Mouse (Mus musculus) embryonic facial prominence, embryonic 12.5 days (tissue): ENCODE data around the gene Ccna1. TPM values are rescaled to one million over a fixed set of nuclear protein-coding genes. Genes with fewer than 3 reads are reported as not detected.
A peak's percentile ranks its signal among the peaks of the same experiment; 100 is the strongest.

Experiments
- ATAC-seq: fragments of 200-750 bp; cut with Nextera tagmentation; 2 replicates; pipeline ENCODE4 v1.8.0; 2017; ENCODE audit not compliant: insufficient number of reproducible peaks, insufficient read depth, low FRiP score, low TSS enrichment
- H3K27ac ChIP-seq: fragments of 300-500 bp; sonication (generic); 2 replicates; pipeline ENCODE4 v1.5.1; 2016; ENCODE audit warnings: mild to moderate bottlenecking
- H3K27me3 ChIP-seq: fragments of 300-500 bp; sonication (generic); 2 replicates; pipeline ENCODE4 v1.6.1; 2016; ENCODE audit warnings: mild to moderate bottlenecking, moderate library complexity
- H3K36me3 ChIP-seq: fragments of 300-500 bp; sonication (generic); 2 replicates; pipeline ENCODE4 v1.6.1; 2016; ENCODE audit warnings: mild to moderate bottlenecking
- H3K4me1 ChIP-seq: fragments of 300-500 bp; sonication (generic); 2 replicates; pipeline ENCODE4 v1.6.1; 2016
- H3K4me2 ChIP-seq: fragments of 300-500 bp; sonication (generic); replicated peaks from 2 replicates; pipeline ENCODE4 v1.6.1; 2016; ENCODE audit warnings: mild to moderate bottlenecking, moderate library complexity
- H3K4me3 ChIP-seq: fragments of 300-500 bp; sonication (generic); 2 replicates; pipeline ENCODE4 v1.5.1; 2016; ENCODE audit warnings: mild to moderate bottlenecking
- H3K9ac ChIP-seq: fragments of 300-500 bp; sonication (generic); 2 replicates; pipeline ENCODE4 v1.6.1; 2016; ENCODE audit warnings: mild to moderate bottlenecking, moderate library complexity
- H3K9me3 ChIP-seq: fragments of 300-500 bp; sonication (generic); 2 replicates; pipeline ENCODE4 v1.6.1; 2016; ENCODE audit warnings: mild to moderate bottlenecking, moderate library complexity
- WGBS: fragments of 180-500 bp; shearing (Covaris S2); methylation state at CpG from one replicate; pipeline ENCODE4 v1.1.7; 2016; 5-methylcytosine and 5-hydroxymethylcytosine counted together
- polyA plus RNA-seq: library from polyadenylated mRNA; unstranded; fragments of >200 nt; fragmentation: Nextera tagmentation; extraction: Ambion mirVana; gene quantifications from 2 replicates; pipeline ENCODE4 v1.2.1, GENCODE M21; 2016

Ccna1 gene
- polyA plus RNA-seq, 1 experiment from 2014 or later, result 3.1 TPM

DNA sequence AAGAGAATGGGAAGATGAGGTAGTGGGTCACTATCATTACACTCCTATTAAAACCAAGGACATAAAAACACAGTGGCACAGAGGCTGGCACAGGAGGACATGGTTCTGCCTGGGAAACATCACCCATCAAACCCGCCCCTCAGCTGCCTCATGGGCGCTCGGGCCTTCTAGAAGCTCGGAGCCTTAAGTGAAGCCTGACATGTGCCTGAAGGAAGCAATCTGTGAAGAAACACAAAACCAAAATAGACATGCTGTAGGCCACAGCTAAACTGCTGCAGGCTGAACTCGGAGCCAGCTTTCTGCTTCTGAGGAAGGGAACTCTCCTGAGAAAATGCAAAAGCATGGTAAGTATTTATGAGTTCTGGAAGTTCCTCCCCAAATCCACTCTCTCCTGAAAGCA is 31.6 kb upstream of the Ccna1 start:
- Histone ChIP-seq H3K27me3 (no peaks in the 10 kb centered on the region), H3K4me3 (no peak overlapping the region), H3K9ac (no peak overlapping the region), H3K9me3 (no peaks in the 10 kb centered on the region), H3K36me3 (no peaks in the 10 kb centered on the region), H3K27ac (no peak overlapping the region), H3K4me1 (no peaks in the 10 kb centered on the region), H3K4me2 (no peak overlapping the region)
- WGBS, result 70% methylated on average over 5 of the region's 5 CpGs
- ATAC-seq, result no peak

DNA sequence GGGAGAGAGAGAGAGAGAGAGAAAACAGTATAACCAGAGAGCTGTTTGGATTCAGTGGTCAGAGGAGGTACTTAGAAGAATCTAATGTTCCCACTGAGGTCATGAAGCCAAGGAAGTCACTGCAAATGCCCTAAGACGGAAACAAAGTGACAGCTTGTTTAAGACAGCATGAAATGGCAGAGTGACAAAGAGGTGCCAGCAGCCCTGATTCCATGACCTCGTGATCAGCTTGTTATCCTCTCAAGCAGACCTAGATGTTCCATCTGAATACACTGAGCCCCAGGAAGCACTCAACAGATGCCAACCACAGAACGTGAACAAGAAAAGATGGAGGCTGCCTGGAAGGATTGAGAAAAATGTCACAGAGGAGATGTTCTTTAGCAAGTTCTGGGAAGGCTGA is 30.4 kb upstream of the Ccna1 start:
- Histone ChIP-seq H3K4me3 (no peak overlapping the region), H3K4me2 (no peak overlapping the region), H3K9me3 (no peaks in the 10 kb centered on the region), H3K27ac (no peak overlapping the region), H3K9ac (no peak overlapping the region), H3K4me1 (no peaks in the 10 kb centered on the region), H3K36me3 (no peaks in the 10 kb centered on the region), H3K27me3 (no peaks in the 10 kb centered on the region)
- no peak for ATAC-seq
- 53% methylated on average over 3 of the region's 3 CpGs for WGBS

DNA sequence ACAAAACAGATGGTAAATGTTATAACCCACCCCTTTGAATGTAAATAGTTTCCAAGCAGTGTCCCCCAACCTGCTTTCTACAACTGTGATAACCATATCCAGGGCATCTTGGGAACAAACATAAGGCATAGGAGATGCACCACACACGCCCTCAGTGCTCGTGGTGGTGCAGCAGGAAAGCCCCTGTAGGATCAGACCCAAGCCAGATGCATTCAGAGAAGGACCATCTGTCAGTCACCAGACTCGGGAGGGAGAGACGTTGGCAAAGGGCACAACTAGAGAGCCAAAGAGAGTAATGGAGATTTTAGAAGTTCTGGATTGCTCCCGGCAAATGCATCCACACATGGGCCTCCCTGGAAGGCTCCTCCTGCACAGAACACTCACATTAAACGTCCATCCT is 29.5 kb upstream of the Ccna1 start:
- H3K4me1 ChIP-seq, result no peaks in the 10 kb centered on the region
- ATAC-seq, result no peak
- H3K9ac ChIP-seq, result no peak overlapping the region
- no peak overlapping the region for H3K4me3 ChIP-seq
- 67% methylated on average over 6 of the region's 6 CpGs for WGBS
- H3K27ac ChIP-seq, result no peak overlapping the region
- no peaks in the 10 kb centered on the region for H3K27me3 ChIP-seq
- no peak overlapping the region for H3K4me2 ChIP-seq
- no peaks in the 10 kb centered on the region for H3K9me3 ChIP-seq
- no peaks in the 10 kb centered on the region for H3K36me3 ChIP-seq

DNA sequence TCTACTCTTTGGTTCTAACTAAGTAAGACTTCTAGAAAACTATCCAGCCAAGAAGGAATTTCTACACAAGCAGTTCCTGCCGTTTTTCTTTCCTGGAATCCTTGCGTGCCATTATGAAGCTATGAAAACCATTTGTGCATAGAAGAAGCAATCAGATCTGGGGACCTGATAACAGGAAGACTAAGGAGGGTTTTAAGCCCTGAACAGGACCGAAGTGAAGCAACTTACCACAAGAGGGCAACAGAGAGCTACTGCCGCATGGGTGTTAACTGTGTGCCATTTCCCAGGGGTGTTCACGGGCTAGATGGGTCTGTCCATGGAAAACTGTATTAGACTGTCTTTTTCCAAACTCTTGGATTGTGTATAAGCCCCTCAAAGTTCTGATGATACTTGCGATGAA is 24.8 kb upstream of the Ccna1 start:
- 11% methylated on average over 6 of the region's 6 CpGs for whole genome bisulfite sequencing
- H3K9ac ChIP-seq, result no peak overlapping the region
- H3K9me3 ChIP-seq, result no peaks in the 10 kb centered on the region
- H3K4me2 ChIP-seq, result no peak overlapping the region
- H3K36me3 ChIP-seq, result no peaks in the 10 kb centered on the region
- H3K4me1 ChIP-seq, result 0 out of 2 replicates have a peak, but pooled peaks cover 3% of the 10 kb centered on the region
- H3K27me3 ChIP-seq, result no peaks in the 10 kb centered on the region
- H3K27ac ChIP-seq, result no peak overlapping the region
- no peak overlapping the region for H3K4me3 ChIP-seq
- ATAC-seq, result 0 out of 2 replicates have a peak, but pooled peaks have one; percentile 81

DNA sequence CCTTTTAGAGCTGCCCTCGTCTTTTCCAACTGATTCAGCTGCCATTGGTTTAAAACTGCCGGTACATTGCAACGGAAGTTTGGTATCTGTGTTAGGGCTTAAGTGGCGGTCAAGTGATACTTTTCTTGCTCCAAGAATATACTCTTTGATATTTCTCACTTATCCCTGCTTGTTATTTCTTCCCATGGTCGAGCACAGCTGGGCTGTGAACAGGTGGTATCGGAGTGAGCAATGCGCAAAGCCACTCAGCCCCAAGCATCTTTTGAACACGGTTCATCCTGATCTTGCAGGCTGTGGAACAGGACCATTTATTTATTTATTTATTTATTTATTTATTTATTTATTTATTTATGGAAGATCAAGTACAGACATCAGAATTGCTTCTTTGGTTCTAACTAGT is 24.3 kb upstream of the Ccna1 start:
- 80% methylated on average over 8 of the region's 8 CpGs for WGBS
- ATAC-seq, result no peak
- H3K27me3 ChIP-seq, result no peaks in the 10 kb centered on the region
- no peak overlapping the region for H3K4me3 ChIP-seq
- H3K4me1 ChIP-seq, result 0 out of 2 replicates have a peak, but pooled peaks cover 3% of the 10 kb centered on the region
- no peak overlapping the region for H3K9ac ChIP-seq
- no peaks in the 10 kb centered on the region for H3K9me3 ChIP-seq
- no peak overlapping the region for H3K4me2 ChIP-seq
- H3K36me3 ChIP-seq, result no peaks in the 10 kb centered on the region
- H3K27ac ChIP-seq, result no peak overlapping the region

DNA sequence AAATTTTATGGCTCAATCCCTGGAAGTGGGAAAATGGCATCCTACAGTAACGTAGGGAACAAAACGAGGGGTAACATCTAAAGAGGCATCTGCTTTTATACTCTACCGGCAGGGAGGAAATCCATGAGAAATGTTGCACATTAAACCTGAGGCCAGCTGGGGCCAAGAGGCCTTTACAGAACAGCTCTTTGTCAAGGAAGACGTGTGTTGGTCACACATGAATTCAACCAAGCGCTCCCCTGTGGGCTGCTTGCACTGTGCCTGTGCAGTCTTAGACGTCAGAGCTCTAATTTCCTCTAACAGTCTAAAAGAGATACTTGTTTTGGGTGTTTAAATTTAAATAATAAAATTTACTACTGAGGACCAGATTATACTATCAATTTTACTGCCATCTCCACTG is 22.9 kb upstream of the Ccna1 start:
- Histone ChIP-seq H3K9ac (no peak overlapping the region), H3K27me3 (no peaks in the 10 kb centered on the region), H3K4me2 (no peak overlapping the region), H3K27ac (no peak overlapping the region), H3K36me3 (no peaks in the 10 kb centered on the region), H3K9me3 (no peaks in the 10 kb centered on the region), H3K4me3 (no peak overlapping the region), H3K4me1 (0 out of 2 replicates have a peak, but pooled peaks cover 3% of the 10 kb centered on the region)
- 49% methylated on average over 6 of the region's 6 CpGs for WGBS
- no peak for ATAC-seq

DNA sequence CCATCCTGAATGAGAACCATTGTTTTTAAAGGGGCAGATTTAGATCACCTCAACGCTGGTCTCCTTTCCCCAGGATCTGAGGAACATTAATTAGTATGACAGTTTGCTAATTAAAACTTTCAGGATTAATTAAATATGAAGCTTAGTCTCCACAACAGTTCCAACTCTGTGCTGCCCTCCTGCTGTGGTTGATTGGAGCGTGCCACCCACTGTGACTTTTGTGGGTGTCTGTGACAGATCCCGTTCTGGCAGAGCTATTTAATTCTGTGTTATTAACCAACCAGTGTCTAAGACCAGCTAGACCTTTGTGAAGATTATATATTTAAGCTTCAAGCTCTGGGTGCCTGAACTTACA is 20.0 kb upstream of the Ccna1 start:
- Histone ChIP-seq H3K4me3 (no peak overlapping the region), H3K27me3 (no peaks in the 10 kb centered on the region), H3K4me2 (no peak overlapping the region), H3K4me1 (0 out of 2 replicates have a peak, but pooled peaks cover 3% of the 10 kb centered on the region), H3K9me3 (no peaks in the 10 kb centered on the region), H3K9ac (no peak overlapping the region), H3K36me3 (no peaks in the 10 kb centered on the region), H3K27ac (no peak overlapping the region)
- WGBS, result 55% methylated on average over 3 of the region's 3 CpGs
- no peak for ATAC-seq

DNA sequence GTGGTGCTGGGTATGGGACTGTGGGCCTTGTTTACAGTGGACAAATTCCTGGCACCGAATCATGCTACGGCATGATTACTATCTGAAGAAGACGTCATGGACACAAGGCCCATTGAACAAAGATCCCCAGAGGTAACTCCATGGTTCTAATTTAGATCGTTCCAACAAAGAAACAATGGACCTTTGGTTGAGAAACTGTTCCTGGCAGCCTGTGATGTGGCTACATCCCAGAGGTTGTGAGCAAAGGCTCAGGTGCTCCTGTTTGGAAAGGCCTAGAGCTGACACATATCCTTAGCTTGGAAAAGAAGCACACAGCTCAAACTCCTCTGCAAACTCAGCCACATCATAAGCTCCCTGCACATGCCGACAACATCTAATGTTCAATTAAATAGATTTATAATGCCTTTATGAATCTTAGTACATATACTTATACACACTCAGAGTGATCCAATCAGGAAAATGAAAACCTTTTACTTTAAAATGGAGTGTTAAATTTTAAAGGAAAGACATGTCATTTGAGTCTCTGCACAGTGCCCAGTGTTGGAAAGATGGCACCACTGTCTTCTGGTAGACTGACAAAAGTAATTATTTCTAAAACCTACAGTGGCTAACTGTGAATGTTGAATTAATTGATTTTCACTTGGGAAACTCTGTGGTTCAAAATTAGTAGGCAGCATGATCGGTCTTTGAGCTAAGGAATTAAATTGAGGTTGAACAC is 19.4 kb upstream of the Ccna1 start:
- Histone ChIP-seq H3K4me3 (no peak overlapping the region), H3K4me2 (no peak overlapping the region), H3K36me3 (no peaks in the 10 kb centered on the region), H3K27ac (no peak overlapping the region), H3K27me3 (no peaks in the 10 kb centered on the region), H3K9me3 (no peaks in the 10 kb centered on the region), H3K9ac (no peak overlapping the region), H3K4me1 (0 out of 2 replicates have a peak, but pooled peaks cover 3% of the 10 kb centered on the region)
- no peak for ATAC-seq
- WGBS, result 67% methylated on average over 6 of the region's 6 CpGs

DNA sequence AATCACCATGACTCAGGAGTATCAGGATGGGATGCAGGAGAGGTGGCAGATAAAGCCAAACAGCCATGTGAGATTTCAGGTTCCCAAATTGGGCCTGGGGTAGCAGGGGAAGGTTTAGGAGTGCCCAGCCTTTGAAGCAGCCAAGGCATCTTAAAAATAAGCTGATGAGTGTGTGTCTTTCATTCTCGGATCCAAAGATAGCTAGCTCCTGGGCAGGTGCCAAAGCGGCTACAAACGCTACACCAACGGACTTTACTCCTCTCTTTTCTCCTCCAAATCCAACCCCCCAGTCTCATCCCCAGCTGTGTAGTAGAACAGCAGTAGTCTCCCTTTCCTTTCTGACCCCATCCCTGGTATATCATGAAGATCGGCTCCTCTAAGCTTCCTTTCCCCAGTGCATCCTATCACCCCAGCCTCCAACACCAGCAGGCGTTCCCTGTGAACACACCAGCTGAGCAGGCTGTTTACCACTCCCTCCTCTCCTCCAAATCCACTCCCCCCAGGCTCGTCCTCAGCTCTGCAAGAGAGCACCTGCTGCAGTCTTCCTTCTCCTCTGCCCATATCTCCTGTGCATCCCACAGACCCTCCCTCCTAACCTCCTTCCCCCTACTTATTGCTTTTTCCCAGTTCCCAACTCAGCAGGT is 12.6 kb upstream of the Ccna1 start:
- Histone ChIP-seq H3K4me1 (no peaks in the 10 kb centered on the region), H3K4me3 (no peak overlapping the region), H3K36me3 (no peaks in the 10 kb centered on the region), H3K27ac (no peak overlapping the region), H3K9ac (no peak overlapping the region), H3K4me2 (no peak overlapping the region), H3K27me3 (peaks cover 8% of the 10 kb centered on the region; the same call in 1 of the 2 replicates), H3K9me3 (no peaks in the 10 kb centered on the region)
- ATAC-seq, result no peak
- WGBS, result 36% methylated on average over 7 of the region's 7 CpGs

DNA sequence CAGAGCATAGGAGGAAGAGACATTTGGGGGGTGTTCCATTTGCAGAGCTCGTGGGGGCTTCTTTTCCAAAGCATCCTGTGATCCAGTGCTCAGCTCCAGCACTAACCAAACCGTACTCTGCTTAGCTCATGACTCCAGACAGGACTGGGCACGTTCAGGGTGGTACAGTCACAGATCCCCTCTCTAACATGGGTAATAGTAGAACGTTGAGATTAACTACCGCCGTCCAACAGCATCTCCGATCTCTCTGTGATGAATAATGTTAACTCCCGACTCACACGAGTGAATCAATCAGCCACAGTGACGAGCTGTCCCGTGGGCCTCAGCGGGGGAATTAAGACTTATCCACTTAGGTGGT is 11.3 kb upstream of the Ccna1 start:
- Histone ChIP-seq H3K4me1 (no peaks in the 10 kb centered on the region), H3K9ac (no peak overlapping the region), H3K9me3 (no peaks in the 10 kb centered on the region), H3K27ac (no peak overlapping the region), H3K27me3 (peaks cover 10% of the 10 kb centered on the region; the same call in 1 of the 2 replicates), H3K4me2 (no peak overlapping the region), H3K4me3 (no peak overlapping the region), H3K36me3 (no peaks in the 10 kb centered on the region)
- WGBS, result 64% methylated on average over 12 of the region's 12 CpGs
- ATAC-seq, result no peak

DNA sequence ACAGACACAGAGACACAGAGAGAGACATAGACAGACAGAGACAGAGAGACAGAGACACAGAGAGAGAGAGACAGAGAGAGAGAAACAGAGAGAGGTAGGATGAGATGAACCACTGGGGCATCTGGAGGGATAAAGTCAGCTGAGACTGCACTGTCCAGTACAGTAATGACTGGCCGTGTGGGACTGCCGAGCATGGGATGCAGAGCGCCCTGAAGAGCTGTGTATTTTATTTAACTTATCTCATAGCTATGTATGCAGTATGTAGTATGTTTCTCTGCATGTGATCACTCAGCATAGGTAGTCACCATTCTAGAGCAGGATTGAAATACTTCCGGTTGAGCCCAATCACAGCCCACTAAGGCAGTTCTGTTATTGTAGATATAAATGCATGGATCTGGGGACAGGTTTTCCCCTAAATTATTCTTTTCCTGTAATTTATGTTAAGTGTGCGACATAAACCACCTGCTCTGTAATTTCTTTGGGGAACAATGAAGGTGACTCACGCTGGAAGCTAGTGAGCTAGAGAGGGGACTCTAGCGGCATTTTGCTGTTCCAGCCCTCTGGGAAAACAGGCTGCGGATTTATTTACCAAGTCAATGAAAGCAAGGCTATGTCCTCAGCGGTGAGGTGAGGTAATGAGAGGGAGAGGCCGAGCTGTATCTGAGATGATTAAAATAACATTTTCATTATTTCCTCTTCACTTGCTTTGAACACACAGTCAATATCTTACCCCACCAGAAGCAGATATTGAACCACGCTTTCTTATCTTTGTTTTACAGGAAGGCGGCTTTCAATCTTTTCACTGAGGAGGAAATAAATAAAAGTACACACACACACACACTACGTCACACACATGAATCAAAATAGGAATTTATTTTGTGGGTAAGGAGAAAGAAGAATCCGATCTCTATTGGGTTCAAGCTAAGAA is 10.7 kb upstream of the Ccna1 start:
- Histone ChIP-seq H3K9me3 (no peaks in the 10 kb centered on the region), H3K4me2 (no peak overlapping the region), H3K36me3 (no peaks in the 10 kb centered on the region), H3K4me3 (no peak overlapping the region), H3K27ac (no peak overlapping the region), H3K27me3 (peaks cover 10% of the 10 kb centered on the region; the same call in 1 of the 2 replicates), H3K4me1 (no peaks in the 10 kb centered on the region), H3K9ac (no peak overlapping the region)
- 60% methylated on average over 14 of the region's 14 CpGs for WGBS
- no peak for ATAC-seq
